Mouse (Mus musculus): ENCODE data around the gene Ccr8. TPM values are rescaled to one million over a fixed set of nuclear protein-coding genes. Genes with fewer than 3 reads are reported as not detected.
A peak's percentile ranks its signal among the peaks of the same experiment; 100 is the strongest.

The Ccr8 gene
- total RNA-seq, 2 experiments from 2014 or later = not detected

GRCm38 (mm10) chr9:120129276-120129675 is 37.4 kb downstream of the Ccr8 start:
- no peak for DNase-seq (ENCODE audit: extremely low spot score in 1 of 2, low spot score in 1 of 2)

GRCm38 (mm10) chr9:120131784-120132288 is 39.9 kb downstream of the Ccr8 start:
- no peak for DNase-seq (ENCODE audit: extremely low spot score in 1 of 2, low spot score in 1 of 2)

GRCm38 (mm10) chr9:120132980-120133754 is 41.3 kb downstream of the Ccr8 start:
- DNase-seq (ENCODE audit: extremely low spot score in 1 of 2, low spot score in 1 of 2) = no peak

GRCm38 (mm10) chr9:120133755-120134475 is 42.0 kb downstream of the Ccr8 start:
- no peak for DNase-seq (ENCODE audit: extremely low spot score in 1 of 2, low spot score in 1 of 2)

- no peak for DNase-seq (ENCODE audit: extremely low spot score in 1 of 2, low spot score in 1 of 2)
Measured at GRCm38 (mm10) chr9:120134529-120135160, 42.7 kb downstream of the Ccr8 start.

- DNase-seq (ENCODE audit: extremely low spot score in 1 of 2, low spot score in 1 of 2) = no peak
Measured at GRCm38 (mm10) chr9:120135454-120135853, 43.5 kb downstream of the Ccr8 start.

GRCm38 (mm10) chr9:120140652-120141051 is 48.7 kb downstream of the Ccr8 start:
- DNase-seq (ENCODE audit: extremely low spot score in 1 of 2, low spot score in 1 of 2) = peak; percentile 74 to 95

GRCm38 (mm10) chr9:120144474-120144873 is 52.6 kb downstream of the Ccr8 start:
- no peak for DNase-seq (ENCODE audit: extremely low spot score in 1 of 2, low spot score in 1 of 2)

Other genes starting within 250 kb of the Ccr8 start
- gene Wdr48, start 197.2 kb upstream of the Ccr8 start, total RNA-seq (2021) = 10 to 100 TPM; 64.3 to 70.5 TPM
- 10 to 100 TPM; 35.4 to 37.9 TPM for gene Gorasp1, start 154.5 kb upstream of the Ccr8 start, total RNA-seq (2021)
- 1 to 10 TPM in 1 of 2 experiments, under 1 TPM in 1; 0.71 to 1.3 TPM for gene Ttc21a, start 154.5 kb upstream of the Ccr8 start, total RNA-seq (2021)
- gene Csrnp1, start 107.5 kb upstream of the Ccr8 start, total RNA-seq (2021) = 10 to 100 TPM; 14.5 to 15.9 TPM
- gene Xirp1, start 68.5 kb upstream of the Ccr8 start, total RNA-seq (2021) = under 1 TPM; 0.07 to 0.19 TPM
- 10 to 100 TPM; 31.0 to 37.4 TPM for gene Cx3cr1, start 22.2 kb upstream of the Ccr8 start, total RNA-seq (2021)
- 10 to 100 TPM; 23.2 to 32.4 TPM for gene Slc25a38, start 18.3 kb downstream of the Ccr8 start, total RNA-seq (2021)
- 100 to 1,000 TPM; 415 to 483 TPM for gene Rpsa, start 35.6 kb downstream of the Ccr8 start, total RNA-seq (2021)
- gene Mobp, start 57.6 kb downstream of the Ccr8 start, total RNA-seq (2021) = 100 to 1,000 TPM; 605 to 677 TPM
- 10 to 100 TPM; 49.6 to 52.7 TPM for gene Myrip, start 209.4 kb downstream of the Ccr8 start, total RNA-seq (2021)